Mouse (Mus musculus): ENCODE measurements at regions not wholly inside any gene's neighbourhood (a gene's known extent, or its start where the extent isn't known, plus 50 kb on each side); places are given as distances from the start of the nearest gene placed in this dataset.

DNA sequence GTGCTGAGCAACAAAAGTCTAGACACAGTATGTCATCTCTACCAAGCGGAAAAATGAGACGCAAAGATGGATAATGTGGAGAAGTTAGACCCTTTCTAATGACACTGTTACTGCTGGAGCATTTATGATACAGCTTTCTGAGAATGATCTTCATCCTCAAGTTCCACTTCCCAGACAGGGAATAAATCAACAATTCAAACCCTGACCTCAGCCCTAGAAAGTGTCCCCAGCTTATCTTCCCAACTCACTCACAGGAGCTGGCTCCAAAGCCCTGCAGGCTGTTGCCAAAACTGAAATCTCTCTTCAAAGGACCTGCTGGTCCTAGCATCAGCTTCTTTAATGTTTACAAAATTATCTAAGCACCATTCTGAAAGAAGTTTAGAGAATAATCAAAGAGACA, 85.9 kb upstream of the Lmcd1 start:
- TF ChIP-seq CTCF (IDR thresholded peaks at IDR 0.05; ENCODE audit: control insufficient read depth, insufficient read depth, insufficient read length) (no peak), MAX (IDR thresholded peaks at IDR 0.05) (no peak), MYOG (IDR thresholded peaks at IDR 0.05; ENCODE audit: control insufficient read depth, extremely low read depth, insufficient read length) (no peak), USF1 (IDR thresholded peaks at IDR 0.05; ENCODE audit: low read depth) (no peak), CEBPB (IDR thresholded peaks at IDR 0.05; ENCODE audit: low read depth) (no peak)

All from C2C12 (cell line).